Mouse (Mus musculus) heart, adult 2 months (tissue): Measurements from ENCODE around the gene Samd15. TPM values are rescaled to one million over a fixed set of nuclear protein-coding genes. Genes with fewer than 3 reads are reported as not detected.

ENCODE experiments used
- DNase-seq, 2 experiments: peaks; one replicate each; pipeline ENCODE4 v3.0.0; 2021
- H3K27ac ChIP-seq: fragments of 200-600 bp; 2 replicates; pipeline ENCODE4 v1.8.1; 2022
- H3K27me3 ChIP-seq: fragments of 200-500 bp; 2 replicates; pipeline ENCODE4 v1.6.1; 2012; ENCODE audit warnings: mild to moderate bottlenecking, low read length, inconsistent platforms, mixed read lengths; ENCODE audit not compliant: control insufficient read depth, insufficient read depth
- H3K36me3 ChIP-seq: fragments of 200-500 bp; 2 replicates; pipeline ENCODE4 v1.6.1; 2012; ENCODE audit warnings: low read length, inconsistent platforms; ENCODE audit not compliant: control insufficient read depth, insufficient read depth
- H3K4me1 ChIP-seq: fragments of 200-500 bp; 2 replicates; pipeline ENCODE4 v1.6.1; 2011; ENCODE audit warnings: low read length; ENCODE audit not compliant: control insufficient read depth, insufficient read depth
- H3K4me3 ChIP-seq: fragments of 200-600 bp; 2 replicates; pipeline ENCODE4 v1.8.1; 2022
- H3K79me2 ChIP-seq: fragments of 200-500 bp; replicated peaks from 2 replicates; pipeline ENCODE4 v1.6.1; 2012; ENCODE audit warnings: mild to moderate bottlenecking, inconsistent platforms, low read length, moderate library complexity, mixed read lengths; ENCODE audit not compliant: control insufficient read depth, insufficient read depth
- H3K9ac ChIP-seq: fragments of 200-500 bp; 2 replicates; pipeline ENCODE4 v1.6.1; 2012; ENCODE audit warnings: low read depth, mild to moderate bottlenecking, control low read depth, inconsistent platforms, low read length, mixed read lengths
- CTCF ChIP-seq: fragments of 200-600 bp; IDR thresholded peaks from 2 replicates; pipeline ENCODE4 v1.8.1; 2022; ENCODE audit warnings: antibody characterized with exemption, mild to moderate bottlenecking, moderate library complexity
- EP300 ChIP-seq: fragments of 200-500 bp; IDR thresholded peaks from 2 replicates; pipeline ENCODE4 v1.6.1; 2011; ENCODE audit warnings: low read depth, low read length, control low read depth; ENCODE audit not compliant: insufficient read depth
- POLR2A ChIP-seq: fragments of 200-500 bp; IDR thresholded peaks from 2 replicates; pipeline ENCODE4 v1.6.1; 2011; ENCODE audit warnings: mild to moderate bottlenecking, low read depth, low read length, control low read depth; ENCODE audit not compliant: insufficient read depth
- WGBS: fragments of 180-500 bp; shearing (Covaris S2); methylation state at CpG from one replicate; pipeline ENCODE4 v1.1.7; 2018; 5-methylcytosine and 5-hydroxymethylcytosine counted together
- intact Hi-C: fragments of 180-260 bp; cut with DNase I; formaldehyde crosslinking; loops from one replicate; pipeline ENCODE4 v1.15.1; 2025
- polyA plus RNA-seq: library from polyadenylated mRNA; depleted of rRNA; stranded (reverse); fragments of >200 nt; gene quantifications from 2 replicates; pipeline ENCODE4 v1.2.3, GENCODE M21; 2012
- total RNA-seq, 2 experiments: library from RNA; stranded (reverse); gene quantifications; 2 replicates each; pipeline ENCODE4 v1.2.3; 2021

Gene Samd15
- total and polyA plus RNA-seq, 3 experiments, result 0.39 TPM; not detected in 2

DNA sequence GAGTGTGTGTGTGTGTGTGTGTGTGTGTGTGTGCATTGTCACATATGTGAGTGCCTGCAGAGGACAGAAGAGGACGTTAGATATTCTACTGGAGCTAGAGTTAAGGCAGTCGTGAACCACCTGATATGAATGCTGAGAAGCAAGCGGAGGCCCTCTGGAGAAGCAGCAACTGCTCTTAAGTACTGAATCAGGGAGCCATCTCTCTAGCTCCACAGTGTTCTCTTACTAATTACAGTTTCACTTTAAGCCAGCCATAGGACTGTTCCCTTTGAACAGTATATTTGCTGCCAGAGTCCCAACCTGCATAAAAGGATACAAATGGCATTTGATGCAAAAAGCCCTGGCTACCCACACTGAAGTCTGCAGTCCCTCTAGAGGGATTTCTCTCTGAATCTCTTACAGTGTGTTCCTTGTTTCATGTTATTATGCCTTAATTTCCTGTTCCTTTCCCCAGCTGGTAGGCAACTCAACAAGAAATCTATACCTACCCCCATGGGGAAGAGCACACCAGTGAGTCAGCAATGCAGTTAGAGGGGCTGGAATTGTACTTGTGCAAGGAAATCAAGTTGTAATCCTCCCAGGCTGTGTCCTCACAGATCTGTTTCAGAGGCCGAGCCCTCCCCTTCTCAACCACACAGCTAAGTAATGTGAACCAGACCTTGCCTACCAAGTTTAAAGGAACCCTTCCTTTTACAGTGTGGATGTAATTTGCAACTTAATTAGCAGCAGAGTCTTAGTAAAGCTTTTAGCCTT is 24.2 kb upstream of the Samd15 start:
- H3K27ac ChIP-seq, result no peak overlapping the region
- H3K9ac ChIP-seq, result no peak overlapping the region
- H3K79me2 ChIP-seq, result no peaks in the 10 kb centered on the region
- DNase-seq, result no peak
- no peak for TF ChIP-seq POLR2A
- no peak for TF ChIP-seq CTCF
- TF ChIP-seq EP300, result no peak
- no peaks in the 10 kb centered on the region for H3K4me1 ChIP-seq
- H3K4me3 ChIP-seq, result no peak overlapping the region
- H3K27me3 ChIP-seq, result no peaks in the 10 kb centered on the region
- 68% methylated on average over 4 of the region's 4 CpGs for WGBS
- intact Hi-C loops, result no loop called here
- no peaks in the 10 kb centered on the region for H3K36me3 ChIP-seq

DNA sequence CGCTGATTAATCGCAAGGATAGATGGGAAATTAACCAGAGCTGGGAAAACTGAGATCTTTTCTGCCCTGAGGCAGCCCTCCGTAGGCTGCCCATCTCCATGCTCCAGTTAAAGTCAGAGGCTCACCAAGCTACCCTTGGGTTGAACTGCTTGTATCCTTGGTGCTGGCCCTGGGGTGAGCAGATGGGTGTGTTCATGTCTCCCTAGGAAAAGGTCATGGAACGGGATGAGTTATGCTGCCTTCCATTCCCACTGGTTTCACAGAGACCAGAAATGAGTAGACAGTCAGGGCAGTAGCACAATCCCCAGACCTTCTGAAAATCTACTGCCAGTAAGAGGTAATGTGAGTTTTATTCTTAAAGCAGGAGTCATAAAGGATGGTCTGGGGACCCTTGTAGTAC is 21.9 kb upstream of the Samd15 start:
- Histone ChIP-seq H3K4me3 (no peak overlapping the region), H3K4me1 (no peaks in the 10 kb centered on the region), H3K27ac (no peak overlapping the region), H3K79me2 (no peaks in the 10 kb centered on the region), H3K36me3 (no peaks in the 10 kb centered on the region), H3K27me3 (no peaks in the 10 kb centered on the region), H3K9ac (no peak overlapping the region)
- TF ChIP-seq CTCF (no peak), EP300 (no peak), POLR2A (no peak)
- no peak for DNase-seq
- intact Hi-C loops, result no loop called here
- WGBS, result 97% methylated on average over 4 of the region's 4 CpGs

DNA sequence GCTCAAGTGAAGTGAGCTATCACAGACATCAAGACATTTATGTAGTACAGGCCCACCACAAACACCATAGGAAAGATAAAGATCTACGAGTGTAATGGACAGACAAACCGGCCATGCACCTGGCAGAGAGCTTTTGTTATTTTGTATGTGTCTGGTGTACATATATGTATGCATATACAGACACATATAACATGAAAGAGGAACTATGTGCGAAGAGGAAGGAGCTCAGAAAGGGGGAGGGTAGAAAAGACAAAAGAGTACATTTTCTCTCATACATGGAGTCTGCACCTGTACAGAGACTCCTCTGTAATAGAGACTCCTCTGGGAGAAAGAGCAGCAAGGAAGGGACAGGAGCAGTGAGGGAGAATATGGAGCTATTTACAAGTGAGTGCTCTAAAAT is 6.5 kb upstream of the Samd15 start:
- Histone ChIP-seq H3K36me3 (no peaks in the 10 kb centered on the region), H3K9ac (no peak overlapping the region), H3K27me3 (no peaks in the 10 kb centered on the region), H3K4me3 (no peak overlapping the region), H3K79me2 (0 out of 2 replicates have a peak, but pooled peaks cover 2% of the 10 kb centered on the region), H3K27ac (no peak overlapping the region), H3K4me1 (no peaks in the 10 kb centered on the region)
- intact Hi-C loops, result no loop called here
- TF ChIP-seq CTCF, result no peak
- DNase-seq, result no peak
- WGBS, result 84% methylated on average over 3 of the region's 3 CpGs

DNA sequence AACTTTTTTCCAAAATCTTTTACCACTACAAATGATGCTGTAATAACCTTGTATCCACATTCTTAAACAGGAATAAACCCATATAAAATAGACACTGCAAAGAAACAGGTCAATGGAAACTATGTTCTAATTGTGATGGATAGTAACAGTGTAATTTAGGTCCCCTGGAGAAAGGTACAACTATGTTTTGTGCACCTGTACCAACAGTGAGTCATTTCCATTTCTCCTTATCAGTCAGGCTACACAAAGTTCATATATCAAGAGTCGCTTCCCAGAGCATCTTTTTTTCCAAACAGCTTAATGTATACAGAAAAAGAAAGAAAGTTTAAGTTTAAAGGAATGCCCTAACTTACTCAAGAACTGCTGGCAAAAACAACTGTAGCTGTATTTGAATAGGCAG is 4.5 kb upstream of the Samd15 start:
- 0 out of 2 replicates have a peak, but pooled peaks cover 2% of the 10 kb centered on the region for H3K79me2 ChIP-seq
- intact Hi-C loops, result no loop called here
- WGBS, result 71% methylated on average over 1 of the region's 1 CpGs

DNA sequence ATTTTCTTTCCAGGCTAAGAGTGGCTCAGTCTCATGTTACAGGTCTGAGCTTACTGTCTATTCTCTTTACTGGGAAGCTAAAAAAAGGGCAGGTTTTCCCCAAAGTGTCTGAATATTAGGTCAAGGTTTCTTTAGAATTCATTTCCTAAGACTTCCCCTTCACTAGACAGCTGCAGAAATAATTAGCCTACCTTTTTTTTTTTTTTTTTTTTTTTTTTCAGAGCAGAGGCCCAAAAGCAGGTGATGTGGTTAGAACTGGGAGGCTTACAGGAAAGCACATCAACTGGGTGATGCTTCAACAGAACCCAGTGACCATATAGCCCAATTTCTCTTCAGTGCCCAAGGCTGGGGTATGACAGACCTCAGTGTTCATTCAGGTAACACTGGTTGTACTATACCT is 3.2 kb upstream of the Samd15 start:
- Histone ChIP-seq H3K4me1 (peaks cover 2% of the 10 kb centered on the region), H3K9ac (no peak overlapping the region), H3K79me2 (0 out of 2 replicates have a peak, but pooled peaks cover 2% of the 10 kb centered on the region), H3K27me3 (no peaks in the 10 kb centered on the region), H3K27ac (no peak overlapping the region), H3K36me3 (no peaks in the 10 kb centered on the region), H3K4me3 (no peak overlapping the region)
- TF ChIP-seq EP300, result no peak
- TF ChIP-seq CTCF, result no peak
- no peak for TF ChIP-seq POLR2A
- no peak for DNase-seq
- intact Hi-C loops, result no loop called here

More for the DNA sequence above, 4.5 kb upstream of the Samd15 start:
- Histone ChIP-seq H3K27me3 (no peaks in the 10 kb centered on the region), H3K9ac (no peak overlapping the region), H3K4me3 (no peak overlapping the region), H3K27ac (no peak overlapping the region), H3K36me3 (no peaks in the 10 kb centered on the region), H3K4me1 (peaks cover 2% of the 10 kb centered on the region; the same call in 1 of the 2 replicates)
- TF ChIP-seq CTCF (no peak), EP300 (no peak), POLR2A (no peak)
- DNase-seq, result no peak

DNA sequence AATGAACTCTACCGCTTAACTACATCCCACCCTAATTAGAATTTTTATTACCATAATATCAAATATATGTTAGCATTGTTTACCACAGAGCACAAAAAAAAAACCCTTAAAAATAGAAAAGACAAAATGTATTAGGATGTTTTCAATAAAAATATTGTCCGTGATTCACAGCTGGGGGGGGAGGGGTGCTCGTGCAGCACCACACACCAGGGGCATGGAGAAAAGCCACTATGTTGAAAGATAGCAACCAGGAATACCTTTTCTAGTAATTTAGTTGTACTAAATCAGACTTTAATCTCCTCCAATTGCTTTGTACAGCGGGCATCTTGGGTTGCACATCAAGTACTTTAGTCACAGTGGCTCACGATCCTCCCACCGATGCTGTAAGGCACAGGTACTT is 731 bp upstream of the Samd15 start:
- no peak for DNase-seq
- no peak overlapping the region for H3K9ac ChIP-seq
- WGBS, result 68% methylated on average over 6 of the region's 6 CpGs
- TF ChIP-seq POLR2A (no peak), EP300 (no peak), CTCF (no peak)
- H3K27me3 ChIP-seq, result no peaks in the 10 kb centered on the region
- no peak overlapping the region for H3K27ac ChIP-seq
- no peaks in the 10 kb centered on the region for H3K79me2 ChIP-seq
- intact Hi-C loops, result no loop called here
- peaks cover 2% of the 10 kb centered on the region for H3K4me1 ChIP-seq
- no peaks in the 10 kb centered on the region for H3K36me3 ChIP-seq
- peak overlapping the region; percentile 96; the same call in 1 of the 2 replicates for H3K4me3 ChIP-seq
